Mouse (Mus musculus) hindbrain, embryonic 10.5 days (tissue): ENCODE results near the gene Mcts2. TPM values are rescaled to one million over a fixed set of nuclear protein-coding genes. Genes with fewer than 3 reads are reported as not detected.

ENCODE experiments used
- DNase-seq: peaks from one replicate; pipeline ENCODE4 v3.0.0-alpha.2; 2017; ENCODE audit warnings: low spot score
- H3K27ac ChIP-seq: fragments of 300-500 bp; sonication (generic); 2 replicates; pipeline ENCODE4 v1.5.1; 2016; ENCODE audit warnings: mild to moderate bottlenecking, moderate library complexity
- H3K27me3 ChIP-seq: fragments of 300-500 bp; sonication (generic); 2 replicates; pipeline ENCODE4 v1.6.1; 2016; ENCODE audit warnings: mild to moderate bottlenecking; ENCODE audit not compliant: poor library complexity, insufficient read depth, severe bottlenecking
- H3K36me3 ChIP-seq: fragments of 300-500 bp; sonication (generic); 2 replicates; pipeline ENCODE4 v1.6.1; 2016; ENCODE audit warnings: mild to moderate bottlenecking, moderate library complexity
- H3K4me1 ChIP-seq: fragments of 300-500 bp; sonication (generic); replicated peaks from 2 replicates; pipeline ENCODE4 v1.6.1; 2016; ENCODE audit warnings: mild to moderate bottlenecking
- H3K4me3 ChIP-seq: fragments of 300-500 bp; sonication (generic); 2 replicates; pipeline ENCODE4 v1.5.1; 2016; ENCODE audit warnings: mild to moderate bottlenecking, moderate library complexity
- H3K9me3 ChIP-seq: fragments of 300-500 bp; sonication (generic); 2 replicates; pipeline ENCODE4 v1.6.1; 2016; ENCODE audit warnings: mild to moderate bottlenecking, moderate library complexity
- WGBS: fragments of 180-500 bp; shearing (Covaris S2); methylation state at CpG from one replicate; pipeline ENCODE4 v1.1.7; 2016; 5-methylcytosine and 5-hydroxymethylcytosine counted together
- polyA plus RNA-seq: library from polyadenylated mRNA; unstranded; fragments of >200 nt; fragmentation: Nextera tagmentation; extraction: Ambion mirVana; gene quantifications from 2 replicates; pipeline ENCODE4 v1.2.1, GENCODE M21; 2016

The Mcts2 gene
- polyA plus RNA-seq, 1 experiment from 2014 or later, result 48.7 TPM

DNA sequence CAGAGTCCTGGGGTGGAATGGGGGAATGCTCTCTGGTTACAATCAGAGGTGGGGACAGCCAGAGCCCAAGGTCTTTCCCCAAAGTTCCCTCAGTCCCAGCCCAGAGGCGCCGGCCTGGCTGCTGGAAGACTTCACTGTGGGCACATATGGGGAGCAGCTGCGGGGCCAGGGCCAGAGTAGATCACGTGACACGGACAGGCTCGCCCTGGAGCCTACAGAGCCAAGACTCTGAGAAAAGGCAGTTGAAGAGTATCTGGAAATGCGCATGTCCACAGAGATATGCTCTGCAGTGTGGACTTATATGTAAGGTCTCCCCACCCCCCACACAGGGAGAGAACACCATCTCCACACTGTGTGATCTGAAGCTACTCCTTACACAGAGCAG is 42.8 kb downstream of the Mcts2 start:
- DNase-seq, result peak; percentile 82
- 35% methylated on average over 7 of the region's 7 CpGs for WGBS
- no peaks in the 10 kb centered on the region for H3K36me3 ChIP-seq
- H3K27ac ChIP-seq, result peak overlapping the region; percentile 90
- peaks cover 92% of the 10 kb centered on the region for H3K4me1 ChIP-seq
- 0 out of 2 replicates have a peak overlapping the region, but pooled peaks have one; percentile 12 for H3K4me3 ChIP-seq
- H3K27me3 ChIP-seq, result peaks cover 6% of the 10 kb centered on the region; the same call in 1 of the 2 replicates
- H3K9me3 ChIP-seq, result no peaks in the 10 kb centered on the region

GRCm38 (mm10) chr2:152733201-152733600 is 46.4 kb downstream of the Mcts2 start:
- peaks cover 87% of the 10 kb centered on the region for H3K4me1 ChIP-seq
- peak overlapping the region; percentile 95; the same call in 1 of the 2 replicates for H3K27ac ChIP-seq
- no peaks in the 10 kb centered on the region; the same call in 1 of the 2 replicates for H3K27me3 ChIP-seq
- H3K4me3 ChIP-seq, result peak overlapping the region; percentile 1; the same call in 1 of the 2 replicates
- DNase-seq, result no peak
- peaks cover 8% of the 10 kb centered on the region; the same call in 1 of the 2 replicates for H3K36me3 ChIP-seq
- no peaks in the 10 kb centered on the region for H3K9me3 ChIP-seq
- 93% methylated on average over 2 of the region's 2 CpGs for WGBS

GRCm38 (mm10) chr2:152734501-152734900 is 47.7 kb downstream of the Mcts2 start:
- no peaks in the 10 kb centered on the region; the same call in 1 of the 2 replicates for H3K27me3 ChIP-seq
- H3K27ac ChIP-seq, result peak overlapping the region; percentile 95
- no peaks in the 10 kb centered on the region for H3K9me3 ChIP-seq
- DNase-seq, result no peak
- H3K4me1 ChIP-seq, result peaks cover 89% of the 10 kb centered on the region
- WGBS, result 11% methylated on average over 10 of the region's 10 CpGs
- H3K36me3 ChIP-seq, result peaks cover 10% of the 10 kb centered on the region; the same call in 1 of the 2 replicates
- peak overlapping the region; percentile 86 for H3K4me3 ChIP-seq

DNA sequence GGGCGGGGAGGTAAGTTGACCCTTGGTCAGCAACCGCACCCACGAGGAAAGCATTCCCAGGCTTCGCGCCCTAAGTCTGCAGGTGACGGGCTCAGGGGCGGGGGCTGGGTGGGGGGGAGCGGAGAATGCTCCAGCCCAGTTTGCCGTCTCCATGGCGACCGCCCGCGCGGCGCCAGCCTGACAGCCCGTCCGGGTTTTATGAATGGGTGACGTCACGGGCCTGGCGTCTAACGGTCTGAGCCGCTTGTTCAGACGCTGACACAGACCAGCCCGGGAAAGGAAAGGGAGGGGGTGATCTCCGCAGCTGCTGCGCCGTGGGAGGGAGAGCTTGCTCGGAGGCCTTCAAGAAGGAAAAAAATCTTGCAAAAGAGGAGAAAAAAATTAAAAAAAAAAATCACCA is 48.1 kb downstream of the Mcts2 start:
- peaks cover 89% of the 10 kb centered on the region for H3K4me1 ChIP-seq
- H3K36me3 ChIP-seq, result peaks cover 10% of the 10 kb centered on the region; the same call in 1 of the 2 replicates
- DNase-seq, result peak; percentile 98
- peak overlapping the region; percentile 86 for H3K4me3 ChIP-seq
- H3K27me3 ChIP-seq, result no peaks in the 10 kb centered on the region; the same call in 1 of the 2 replicates
- peak overlapping the region; percentile 95 for H3K27ac ChIP-seq
- H3K9me3 ChIP-seq, result no peaks in the 10 kb centered on the region
- under 1% methylated on average over 28 of the region's 28 CpGs for WGBS

DNA sequence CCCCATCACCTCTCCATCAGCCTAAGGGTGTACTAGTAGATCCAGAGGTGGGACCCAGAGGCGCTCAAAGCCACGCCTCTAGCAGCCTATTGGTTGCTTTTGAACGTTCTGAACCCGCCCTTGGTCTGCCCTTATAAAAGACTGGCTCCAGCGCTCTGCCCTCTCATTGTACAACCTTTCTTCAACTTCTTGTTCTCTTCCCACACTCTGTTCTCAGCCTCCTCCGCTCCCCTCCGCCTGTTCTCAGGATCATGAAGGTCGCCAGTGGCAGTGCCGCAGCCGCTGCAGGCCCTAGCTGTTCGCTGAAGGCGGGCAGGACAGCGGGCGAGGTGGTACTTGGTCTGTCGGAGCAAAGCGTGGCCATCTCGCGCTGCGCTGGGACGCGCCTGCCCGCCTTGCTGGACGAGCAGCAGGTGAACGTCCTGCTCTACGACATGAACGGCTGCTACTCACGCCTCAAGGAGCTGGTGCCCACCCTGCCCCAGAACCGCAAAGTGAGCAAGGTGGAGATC is 49.3 kb downstream of the Mcts2 start, which contains the start of gene Id1:
Gene Id1 (plus strand): TSS at position 162 of the 512 bp plus-strand sequence.
- Histone ChIP-seq H3K4me3 (peak within 1 kb of the TSS; percentile 86), H3K9me3 (no peaks in the 10 kb centered on the region), H3K27ac (peak within 1 kb of the TSS; percentile 95), H3K36me3 (peaks cover 10% of the 10 kb centered on the region; the same call in 1 of the 2 replicates), H3K27me3 (no peaks in the 10 kb centered on the region; the same call in 1 of the 2 replicates), H3K4me1 (peaks cover 92% of the 10 kb centered on the region)
- under 1% methylated on average over 28 of the region's 28 CpGs for WGBS
- DNase-seq, result peak; percentile 92

DNA sequence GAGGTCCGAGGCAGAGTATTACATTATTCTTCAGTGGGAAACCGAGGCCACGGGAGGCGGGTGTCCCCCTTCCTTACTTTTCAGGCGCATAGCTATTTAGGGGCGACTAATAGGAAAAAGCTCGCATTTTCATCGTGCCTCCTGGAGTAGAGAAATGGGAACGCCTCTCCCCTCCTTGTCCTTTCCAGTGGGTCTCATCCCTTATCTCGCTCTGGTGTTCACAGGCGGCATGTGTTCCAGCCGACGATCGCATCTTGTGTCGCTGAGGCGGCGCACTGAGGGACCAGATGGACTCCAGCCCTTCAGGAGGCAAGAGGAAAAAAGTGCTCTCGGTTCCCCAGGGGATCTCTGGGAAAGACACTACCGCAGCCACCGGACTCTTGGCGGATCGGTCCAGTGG is 49.9 kb downstream of the Mcts2 start:
- H3K27me3 ChIP-seq, result no peaks in the 10 kb centered on the region; the same call in 1 of the 2 replicates
- peak overlapping the region; percentile 95 for H3K27ac ChIP-seq
- under 1% methylated on average over 22 of the region's 22 CpGs for WGBS
- peaks cover 94% of the 10 kb centered on the region for H3K4me1 ChIP-seq
- peak; percentile 55 for DNase-seq
- no peaks in the 10 kb centered on the region for H3K9me3 ChIP-seq
- peak overlapping the region; percentile 86 for H3K4me3 ChIP-seq
- peaks cover 10% of the 10 kb centered on the region; the same call in 1 of the 2 replicates for H3K36me3 ChIP-seq

Other genes with a start within 250 kb of the Mcts2 start
- not detected in 2 replicates for gene Defb23, start 222.4 kb upstream of the Mcts2 start, polyA plus RNA-seq
- gene Defb20, start 210.0 kb upstream of the Mcts2 start, polyA plus RNA-seq, result not detected in 2 replicates
- gene Defb22, start 196.9 kb upstream of the Mcts2 start, polyA plus RNA-seq, result not detected in 2 replicates
- gene Defb26, start 175.3 kb upstream of the Mcts2 start, polyA plus RNA-seq, result not detected in 2 replicates
- gene Defb28, start 168.8 kb upstream of the Mcts2 start, polyA plus RNA-seq, result not detected in 2 replicates
- not detected in 2 replicates for gene Defb29, start 146.9 kb upstream of the Mcts2 start, polyA plus RNA-seq
- gene Gm17416, start 117.7 kb upstream of the Mcts2 start, polyA plus RNA-seq, result not detected in 2 replicates
- gene Defb21, start 114.3 kb upstream of the Mcts2 start, polyA plus RNA-seq, result not detected in 2 replicates
- not detected in 2 replicates for gene Defb19, start 106.7 kb upstream of the Mcts2 start, polyA plus RNA-seq
- gene Defb45, start 87.6 kb upstream of the Mcts2 start, polyA plus RNA-seq, result not detected in 2 replicates
- gene Defb36, start 82.7 kb upstream of the Mcts2 start, polyA plus RNA-seq, result not detected in 2 replicates
- gene Defb25, start 64.0 kb upstream of the Mcts2 start, polyA plus RNA-seq, result not detected in 2 replicates
- 0.35 and 0.37 TPM in 2 replicates for gene Rem1, start 60.1 kb upstream of the Mcts2 start, polyA plus RNA-seq
- 103 and 134 TPM in 2 replicates for gene H13, start 17.6 kb upstream of the Mcts2 start, polyA plus RNA-seq
- 168 and 176 TPM in 2 replicates for gene Id1, start 49.2 kb downstream of the Mcts2 start, polyA plus RNA-seq
- gene Cox4i2, start 67.1 kb downstream of the Mcts2 start, polyA plus RNA-seq, result 5.0 and 5.1 TPM in 2 replicates
- gene Bcl2l1, start 144.7 kb downstream of the Mcts2 start, polyA plus RNA-seq, result 110 and 128 TPM in 2 replicates
- gene Tpx2, start 160.9 kb downstream of the Mcts2 start, polyA plus RNA-seq, result 106 and 137 TPM in 2 replicates
- 0.05 and 0.14 TPM in 2 replicates for gene Mylk2, start 224.3 kb downstream of the Mcts2 start, polyA plus RNA-seq
- 0.56 and 1.0 TPM in 2 replicates for gene Foxs1, start 246.2 kb downstream of the Mcts2 start, polyA plus RNA-seq